Mouse (Mus musculus) megakaryocyte progenitor cell, adult 5-6 weeks (primary cell): Measurements from ENCODE around the gene Phf3. TPM values are rescaled to one million over a fixed set of nuclear protein-coding genes. Genes with fewer than 3 reads are reported as not detected.

ENCODE experiments used
- ATAC-seq: replicated peaks from 2 replicates; pipeline ENCODE4 v1.8.0; 2016; ENCODE audit warnings: mild to moderate bottlenecking, moderate TSS enrichment, inconsistent platforms; ENCODE audit not compliant: poor library complexity
- total RNA-seq, 2 experiments: library from RNA; stranded (forward) in 1 of 2; stranded (reverse) in 1 of 2; fragments of 157-497, 149-512 nt in 1 of 2; fragments of 200-1000 nt in 1 of 2; gene quantifications; 2 replicates each; pipeline versions ENCODE4 v1.2.3 to v1.2.4; 2015 to 2017

The Phf3 gene
- total RNA-seq, 2 experiments from 2014 or later: 67.3 to 86.4 TPM

DNA sequence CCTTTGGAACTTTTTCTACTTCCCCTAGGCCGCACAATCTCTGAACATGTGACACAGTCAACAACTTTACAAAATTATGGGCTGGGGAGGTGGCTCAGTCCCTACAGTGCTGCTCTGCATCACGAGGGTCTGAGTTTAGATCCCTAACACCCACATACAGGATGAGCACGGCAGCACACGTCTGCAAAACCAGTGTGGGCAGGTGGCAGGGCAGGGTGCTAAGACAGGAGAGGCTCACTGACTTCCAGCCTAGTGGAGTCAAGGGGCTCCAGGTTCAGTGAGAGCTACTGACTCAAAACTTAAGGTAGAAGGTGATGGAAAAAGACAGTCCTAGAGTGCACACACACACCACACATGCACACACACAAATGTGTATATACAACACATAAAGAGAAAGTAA, 40.9 kb downstream of the Phf3 start:
- no peak for ATAC-seq

DNA sequence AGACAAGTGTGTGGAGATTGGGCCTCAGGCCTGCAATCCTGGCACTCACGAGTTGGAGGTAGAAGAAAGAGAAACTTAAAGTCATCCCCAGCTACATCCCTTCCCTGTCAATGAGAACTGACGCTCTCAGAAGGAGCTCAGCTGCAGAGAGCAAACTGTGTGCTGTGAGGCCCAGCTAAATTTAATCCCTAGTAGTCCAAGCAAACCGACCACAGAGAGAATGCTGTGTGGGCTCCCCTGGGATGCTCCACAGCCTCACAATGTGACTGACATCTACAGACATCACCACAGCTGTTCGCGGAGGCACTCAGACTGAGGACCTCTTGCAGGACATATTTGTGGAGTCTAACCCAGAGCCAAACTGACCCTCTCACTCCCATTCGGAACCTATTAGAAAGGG, 54.3 kb downstream of the Phf3 start:
- no peak for ATAC-seq

DNA sequence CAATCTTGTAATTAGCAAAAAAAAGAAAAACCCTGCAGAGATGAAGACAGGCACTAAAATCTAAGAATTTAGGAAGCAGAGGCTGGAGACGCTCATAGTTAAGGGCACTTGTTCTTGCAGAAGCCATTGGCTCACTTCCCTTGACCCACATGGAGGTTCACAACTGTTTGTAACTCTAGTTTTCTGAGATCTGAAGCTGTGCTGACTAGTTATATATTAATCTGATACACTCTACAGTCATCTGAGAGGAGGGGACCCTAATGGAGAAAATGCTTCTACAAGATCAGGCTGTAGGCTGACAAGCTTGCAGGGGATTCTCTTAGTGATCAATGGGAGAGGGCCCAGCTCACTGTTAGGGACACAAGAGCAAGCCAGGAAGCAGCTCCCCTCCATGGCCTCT, 58.1 kb downstream of the Phf3 start:
- no peak for ATAC-seq

DNA sequence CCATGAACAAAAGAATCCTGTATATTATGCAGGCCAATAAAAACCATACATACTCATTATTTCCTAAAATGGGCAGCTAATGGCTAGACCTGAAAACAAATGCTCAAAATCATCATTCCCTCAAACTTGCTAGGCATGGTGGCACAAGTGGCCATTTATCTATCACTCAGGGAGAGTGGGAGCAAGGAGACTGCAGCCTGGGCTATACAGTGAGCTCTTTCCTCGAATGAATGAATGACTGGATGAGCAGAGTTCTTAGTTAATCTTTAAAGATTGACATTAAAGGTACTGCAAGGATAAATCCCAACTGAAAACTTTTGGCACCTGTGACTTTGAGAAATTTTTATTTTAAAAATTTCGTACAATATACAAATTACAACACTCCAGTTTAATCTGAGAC, 58.7 kb downstream of the Phf3 start:
- ATAC-seq: no peak

DNA sequence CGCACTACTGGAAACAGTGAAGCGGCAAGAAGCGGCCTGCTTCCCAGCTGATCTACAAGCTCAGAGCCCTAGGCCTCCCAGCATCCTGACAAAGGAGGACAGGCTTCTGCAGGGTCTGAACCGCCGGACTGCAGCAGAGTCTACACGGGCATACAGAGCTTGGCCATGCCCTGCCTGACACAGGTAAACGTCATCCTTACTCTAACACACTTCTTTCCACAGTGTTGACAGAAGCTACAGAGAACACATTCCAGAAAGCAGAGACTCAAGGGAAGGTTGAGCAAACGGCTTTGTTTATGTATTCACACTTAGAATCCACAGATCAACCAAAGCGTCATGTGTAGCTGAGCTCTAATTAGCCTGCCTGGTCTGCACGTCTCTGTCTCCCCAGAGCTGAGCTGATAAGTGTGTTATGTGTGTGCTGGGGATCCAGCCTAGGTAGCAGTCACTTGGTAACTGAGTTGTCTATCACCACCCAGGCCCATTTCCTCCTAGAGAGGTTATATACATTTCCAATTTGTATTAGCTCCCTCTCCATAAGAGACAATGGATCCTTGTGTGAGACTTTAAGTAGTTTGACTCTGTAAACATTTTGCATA, 65.5 kb downstream of the Phf3 start:
- ATAC-seq: no peak

DNA sequence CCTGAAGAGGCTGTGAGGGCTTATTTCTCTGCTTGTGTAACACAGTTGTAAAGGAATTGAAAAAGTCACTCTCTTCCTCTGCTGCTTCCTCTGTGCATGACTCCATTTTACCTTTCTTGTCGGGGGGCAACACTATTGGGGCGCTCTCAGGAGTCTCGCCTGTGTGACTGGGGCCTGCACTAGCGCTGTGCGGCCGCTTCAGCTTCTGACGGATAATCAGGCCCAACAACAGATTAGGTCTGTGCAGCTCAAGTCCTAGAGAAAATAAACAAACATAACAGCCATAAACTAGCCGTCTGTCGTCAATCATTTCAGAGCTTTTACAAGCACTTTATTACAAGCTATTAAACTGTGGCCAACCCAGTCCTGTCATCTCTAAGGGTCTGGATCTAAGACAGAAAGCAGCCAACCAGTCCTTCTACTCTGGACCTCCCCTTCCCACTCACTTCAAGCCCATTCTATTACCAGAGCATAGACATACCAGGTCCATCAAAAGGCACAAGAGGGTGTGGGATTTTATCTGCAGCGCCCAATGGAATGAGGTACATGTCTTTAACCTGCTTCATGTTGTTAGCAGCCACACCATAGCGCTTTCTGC, 67.9 kb downstream of the Phf3 start:
- no peak for ATAC-seq

DNA sequence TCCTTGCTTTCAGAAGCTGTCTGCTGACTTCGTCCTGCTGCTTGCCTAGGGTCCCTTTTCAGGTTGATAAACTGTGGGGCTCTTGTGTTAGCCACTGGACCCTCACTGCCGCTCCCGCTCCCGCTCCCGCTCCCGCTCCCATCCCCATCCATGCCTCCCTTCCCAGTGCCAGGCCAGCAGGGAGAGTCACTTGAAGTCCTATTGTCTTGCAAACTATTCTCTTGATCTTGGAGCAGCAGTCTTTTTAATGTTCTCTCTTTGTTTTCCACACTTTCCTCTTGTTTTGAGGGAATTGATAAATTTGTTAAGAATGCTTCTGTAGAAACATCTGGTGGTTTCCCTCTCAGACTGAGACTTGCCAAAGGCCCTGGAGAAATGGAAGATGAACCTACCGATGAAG, 68.8 kb downstream of the Phf3 start:
- no peak for ATAC-seq

DNA sequence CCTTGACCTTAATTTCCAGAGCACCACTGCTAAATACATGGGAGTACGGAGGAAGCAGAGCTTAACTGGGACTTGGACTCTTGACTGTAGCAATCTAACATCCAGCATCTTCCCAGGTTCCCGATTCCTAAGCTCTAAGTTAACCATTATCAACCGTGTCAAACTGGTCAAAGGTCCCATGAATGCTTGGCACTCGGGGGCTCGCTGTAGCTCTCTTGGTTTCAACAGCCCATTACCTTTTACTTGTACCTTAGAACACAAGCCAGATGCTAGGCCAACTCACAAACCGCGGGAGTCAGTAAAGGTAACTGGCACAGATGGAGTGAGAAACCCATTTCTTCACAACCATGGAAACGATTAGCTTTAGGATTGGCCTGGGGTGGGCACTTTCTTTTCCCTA, 71.8 kb downstream of the Phf3 start:
- no peak for ATAC-seq

DNA sequence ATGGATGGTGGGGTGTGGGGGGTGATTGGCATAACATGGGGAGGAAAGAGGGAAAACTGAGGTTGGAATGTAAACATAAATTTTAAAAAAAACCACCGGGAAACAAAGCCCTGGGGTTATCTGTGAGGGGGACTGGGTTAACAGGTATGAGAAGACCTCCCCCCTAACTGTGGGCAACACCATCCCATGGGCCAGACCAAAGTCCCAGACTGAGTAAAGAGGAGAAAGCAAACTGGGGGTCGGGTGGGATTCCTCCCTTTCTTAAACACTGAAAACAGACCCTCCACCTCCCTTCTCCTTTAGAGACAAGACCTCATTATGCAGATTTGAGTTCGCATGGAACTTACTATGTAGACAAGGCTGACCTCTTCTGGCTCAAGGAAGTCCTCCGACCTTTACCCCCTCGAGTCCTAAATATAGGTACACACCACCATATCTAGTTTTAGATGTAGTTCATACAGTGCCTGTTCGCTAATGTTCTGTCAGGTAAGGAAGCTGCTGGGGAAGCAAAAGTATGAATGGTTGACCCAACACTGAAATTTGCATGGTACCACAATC, 74.4 kb downstream of the Phf3 start:
- no peak for ATAC-seq

DNA sequence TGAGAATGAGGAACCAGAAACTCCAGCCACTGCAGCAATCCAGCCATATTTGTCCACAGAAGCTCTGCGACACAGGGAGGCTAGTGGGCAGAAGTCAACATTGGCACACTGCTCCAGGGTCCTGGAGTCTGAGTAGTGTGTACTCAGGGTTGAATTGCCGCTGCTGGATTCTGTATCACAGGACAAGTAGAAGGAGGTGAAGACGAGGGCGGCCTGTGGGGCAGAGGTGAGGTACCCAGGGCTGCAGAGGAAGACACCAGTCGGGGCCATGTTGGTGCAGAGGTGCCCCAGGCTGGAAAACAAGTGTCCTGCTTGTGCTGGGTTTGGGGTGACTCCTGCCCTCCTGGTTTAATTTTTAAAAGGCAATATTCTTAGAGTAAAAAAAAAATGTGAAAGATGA, 79.1 kb downstream of the Phf3 start:
- no peak for ATAC-seq

DNA sequence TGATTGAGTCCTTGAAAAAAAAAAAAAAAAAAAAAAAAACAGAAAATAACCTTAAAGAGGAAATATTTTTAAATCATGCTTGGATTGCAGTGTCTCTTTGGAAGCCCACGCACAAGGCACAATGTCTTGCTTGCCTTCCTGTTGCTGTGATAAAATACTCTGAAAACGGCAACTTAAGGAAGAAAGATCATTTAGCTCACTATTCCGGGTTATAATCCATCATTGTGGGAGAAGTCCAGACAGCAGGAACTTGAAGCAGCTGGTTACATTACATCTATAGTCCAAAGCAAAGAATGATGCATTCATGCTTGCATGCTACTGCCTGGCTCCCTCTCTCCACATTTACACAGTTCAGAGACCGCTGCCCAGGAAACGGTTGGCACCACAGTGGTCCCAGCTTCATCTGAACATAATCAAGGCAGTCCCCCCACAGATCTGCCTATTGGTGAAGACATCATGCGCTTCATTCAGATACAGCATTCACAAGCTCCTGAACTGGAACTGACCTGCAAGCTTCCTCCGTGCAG, 80.3 kb downstream of the Phf3 start:
- ATAC-seq: no peak

DNA sequence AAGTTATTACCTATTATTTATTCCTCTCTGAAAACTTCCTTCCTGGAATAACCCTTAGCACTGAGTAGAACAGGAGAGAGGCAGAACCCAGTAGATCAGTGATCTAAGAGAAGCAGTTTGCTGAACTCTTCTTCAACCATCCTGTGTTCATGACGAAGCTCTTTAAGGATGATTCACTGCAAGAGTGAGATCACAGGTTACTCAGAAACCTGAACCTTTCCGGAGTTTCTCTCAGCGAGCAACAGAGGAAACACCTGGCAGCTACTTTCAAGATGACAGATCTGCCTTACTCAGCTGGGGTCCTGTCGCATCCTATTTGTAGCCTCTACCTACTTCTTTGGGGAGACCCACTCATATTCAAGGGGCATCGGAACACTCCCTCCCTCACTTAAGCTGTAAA, 80.8 kb downstream of the Phf3 start:
- no peak for ATAC-seq

DNA sequence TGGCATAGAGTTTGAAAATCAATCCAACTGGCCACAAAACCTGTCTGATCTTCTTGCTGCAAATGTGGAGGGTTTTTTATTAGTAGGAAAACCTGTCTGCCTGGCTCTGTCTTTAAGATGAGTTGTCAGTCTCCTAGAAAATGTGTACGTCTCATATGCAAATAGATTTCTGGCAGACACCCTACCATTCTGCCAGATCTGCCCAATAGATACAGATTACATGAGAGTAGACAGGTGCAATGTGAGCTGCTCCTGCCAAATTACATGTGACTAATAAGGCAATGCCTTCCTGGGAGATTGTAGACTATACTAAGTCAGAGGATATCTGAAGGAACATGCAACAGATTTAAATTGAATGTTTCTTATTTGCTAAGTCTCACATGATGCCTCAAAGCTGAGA, 83.5 kb downstream of the Phf3 start:
- ATAC-seq: no peak

DNA sequence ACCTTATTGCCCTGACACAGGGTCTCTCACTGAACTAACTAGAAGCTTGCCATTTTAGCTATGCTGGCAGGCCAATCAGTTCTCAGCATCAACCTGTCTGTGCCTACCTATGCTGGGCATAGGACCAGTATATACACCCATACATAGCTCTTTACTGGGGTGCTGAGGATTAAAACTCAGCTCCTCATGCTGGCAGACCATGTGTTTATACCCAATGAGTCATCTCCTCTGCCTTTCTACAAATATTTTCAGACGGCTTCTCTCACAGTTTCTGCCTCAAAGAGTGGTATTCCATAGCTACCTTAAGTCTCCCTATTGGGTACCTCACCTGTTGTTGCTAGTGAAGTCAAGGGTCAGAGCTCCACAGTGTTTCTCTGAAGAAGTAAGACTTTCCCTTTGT, 84.0 kb downstream of the Phf3 start:
- ATAC-seq: no peak

DNA sequence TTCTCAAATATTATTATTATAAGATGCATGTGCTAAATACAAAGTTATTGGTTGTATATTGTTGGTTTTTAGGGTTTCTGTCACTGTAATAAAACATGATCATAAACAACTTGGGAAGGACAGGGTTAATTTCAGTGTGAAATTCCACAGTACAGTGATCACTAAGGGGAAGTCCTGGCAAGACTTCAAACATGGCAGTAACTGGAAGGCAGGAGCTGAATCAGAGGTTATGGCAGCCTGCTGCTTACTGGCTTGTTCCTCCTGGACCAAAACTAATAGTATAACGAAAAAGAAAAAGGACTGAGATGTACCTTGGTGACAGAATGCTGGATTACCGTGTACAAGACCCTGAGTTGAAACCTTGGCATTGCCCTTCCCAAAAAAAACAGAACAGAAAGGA, 84.7 kb downstream of the Phf3 start:
- ATAC-seq: no peak

DNA sequence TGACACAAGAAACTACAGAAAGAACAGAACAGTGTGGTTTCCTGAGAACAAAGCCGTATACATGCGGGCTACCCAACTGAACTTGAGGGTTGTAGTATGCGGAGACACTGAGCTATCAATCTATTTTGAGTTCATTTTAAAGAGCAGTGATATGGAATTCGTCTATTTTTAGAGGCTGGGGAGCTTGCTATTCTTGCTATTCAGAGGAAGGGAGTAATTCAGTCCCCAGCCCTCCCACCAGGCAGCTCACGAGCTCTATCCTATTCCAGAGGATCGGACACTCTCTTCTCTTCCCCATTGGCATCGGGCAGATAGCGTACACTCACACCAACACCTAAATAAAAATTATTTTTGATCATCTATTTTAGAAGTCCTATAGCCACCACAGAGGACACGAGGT, 87.1 kb downstream of the Phf3 start:
- ATAC-seq: no peak

DNA sequence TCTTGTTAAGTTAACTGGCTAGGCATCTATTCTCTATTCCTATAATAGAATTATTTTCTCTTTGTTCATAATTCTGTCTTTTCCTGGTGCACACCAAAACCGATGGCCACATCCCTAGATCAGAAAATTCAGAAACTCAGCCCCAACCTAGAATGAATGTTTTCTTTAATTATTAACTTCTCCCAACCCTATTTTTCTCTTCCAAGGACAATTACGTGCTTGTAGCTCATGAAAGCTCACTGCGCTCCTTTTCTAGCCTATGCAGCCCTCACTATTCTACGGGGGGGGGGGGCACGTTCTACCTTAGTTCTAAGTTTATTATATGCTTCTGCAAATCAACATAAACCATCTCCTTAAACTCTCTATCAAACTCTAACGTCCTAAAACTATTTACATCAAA, 90.0 kb downstream of the Phf3 start:
- ATAC-seq: no peak

DNA sequence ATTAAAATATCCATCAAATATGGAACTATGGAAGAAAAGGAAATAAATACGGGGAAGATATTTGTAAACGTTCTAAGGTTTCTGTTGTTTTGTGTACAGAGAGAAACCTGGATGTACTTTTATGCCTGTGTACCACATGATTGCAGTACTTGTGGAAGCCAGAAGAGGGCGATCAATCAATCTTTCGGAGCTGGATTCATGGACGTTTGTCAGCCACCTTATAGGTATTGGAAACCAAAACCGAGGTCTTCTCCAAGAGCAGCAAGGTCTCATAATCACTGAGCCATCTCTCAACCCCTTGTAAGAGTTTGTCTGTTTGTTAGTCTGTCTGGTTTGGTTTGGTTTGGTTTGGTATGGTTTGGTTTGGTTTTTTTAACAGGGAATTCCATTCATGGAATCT, 93.4 kb downstream of the Phf3 start:
- ATAC-seq: peak; percentile 73

DNA sequence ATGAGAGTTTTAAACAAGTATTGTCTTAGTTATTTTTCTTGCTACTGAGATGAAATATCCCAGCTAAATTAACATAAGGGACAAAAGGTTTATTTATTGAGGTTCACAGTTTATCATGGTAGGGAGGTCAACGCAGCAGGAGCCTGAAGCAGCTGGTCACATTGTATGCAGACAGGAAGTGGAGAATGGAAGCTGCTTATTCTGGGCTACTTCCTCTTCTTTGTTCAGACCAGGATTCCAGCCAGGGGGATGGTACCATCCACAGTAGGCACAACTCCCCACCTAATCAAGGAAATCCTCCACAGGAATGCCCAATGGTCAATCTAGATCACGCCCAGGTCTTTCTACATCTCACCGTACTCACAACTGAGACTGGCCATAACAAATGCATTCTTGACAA, 94.2 kb downstream of the Phf3 start:
- ATAC-seq: peak; percentile 71

DNA sequence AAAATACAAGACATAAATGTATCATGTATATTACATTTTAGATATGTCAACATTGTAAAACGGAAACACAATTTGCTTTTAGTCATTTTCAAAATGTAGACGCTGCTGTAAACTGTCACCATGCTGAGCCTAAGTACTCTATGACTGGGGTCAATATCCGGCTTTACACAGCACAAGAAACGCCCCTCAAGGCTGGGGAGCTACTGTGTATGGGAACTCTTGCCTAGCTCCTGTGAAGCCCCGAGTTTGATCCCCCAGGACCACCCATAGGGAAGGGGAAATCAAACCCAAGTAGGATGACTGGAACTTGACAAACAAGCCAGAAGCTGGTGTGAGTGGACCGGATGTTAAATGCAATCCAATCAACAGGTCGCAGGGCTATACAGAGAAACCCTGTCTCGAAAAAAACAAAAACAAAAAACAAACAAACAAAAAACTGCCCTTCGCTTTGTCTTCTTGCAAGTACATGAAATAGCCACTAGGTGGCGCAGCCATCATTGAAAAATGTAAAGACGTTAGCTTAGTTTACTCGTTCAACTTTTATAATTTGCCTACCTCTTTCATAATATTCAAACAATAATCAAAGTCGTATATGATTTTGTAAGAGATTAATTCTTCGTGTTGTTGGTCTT, 95.2 kb downstream of the Phf3 start:
- ATAC-seq: peak; percentile 50; the same call in 1 of the 2 replicates

DNA sequence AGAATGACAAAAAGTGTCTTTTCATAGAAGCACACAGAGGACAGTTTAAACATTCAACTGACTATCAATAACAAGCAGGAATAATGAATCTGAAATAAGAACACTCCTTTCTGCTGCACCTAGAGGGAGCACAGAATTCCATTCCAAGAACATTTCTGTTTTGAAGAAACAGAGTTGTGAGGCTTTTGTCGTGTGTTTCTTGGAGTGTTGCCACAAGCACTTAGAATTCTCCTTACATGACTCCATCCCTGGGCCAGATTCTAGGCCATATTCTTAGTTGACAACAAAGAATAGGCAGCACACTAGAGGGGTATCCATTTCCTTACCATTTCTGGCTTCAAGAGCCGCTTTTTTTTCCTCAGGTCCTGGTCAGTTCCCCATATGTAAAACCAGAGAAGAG, 97.5 kb downstream of the Phf3 start:
- no peak for ATAC-seq

DNA sequence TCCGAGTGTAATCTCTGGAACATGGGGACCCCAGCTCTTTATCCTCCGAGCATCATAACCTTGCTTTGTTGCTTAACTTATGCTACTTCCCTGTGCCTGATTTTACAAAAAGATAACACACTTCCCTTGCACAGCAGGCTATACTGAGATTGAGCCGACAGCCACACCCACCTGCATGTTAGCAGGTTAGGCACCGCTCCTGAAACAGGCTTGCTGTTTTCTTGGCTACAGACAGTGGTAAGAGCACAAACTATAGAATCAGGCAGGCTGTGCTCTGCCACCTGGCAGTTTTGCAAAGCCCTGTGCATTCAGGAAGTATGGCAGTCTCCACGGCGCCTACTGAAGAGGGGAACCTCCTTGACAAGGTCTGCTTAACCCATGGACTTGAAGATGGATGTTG, 100.1 kb downstream of the Phf3 start:
- ATAC-seq: no peak
